Mouse (Mus musculus): Measurements from ENCODE around the gene Polr2e. TPM values are rescaled to one million over a fixed set of nuclear protein-coding genes. Genes with fewer than 3 reads are reported as not detected.

Gene Polr2e
- total RNA-seq, 1 experiment, result 293 TPM

GRCm38 (mm10) chr10:80072623-80073489 lies 33.3 kb upstream of the Polr2e start:
- no peak for TF ChIP-seq MAFK (IDR thresholded peaks at IDR 0.05; ENCODE audit: insufficient read depth, low read depth, low read length)
- no peak for TF ChIP-seq HCFC1 (IDR thresholded peaks at IDR 0.05; ENCODE audit: borderline replicate concordance, insufficient read depth, low read length)
- TF ChIP-seq ZC3H11A (IDR thresholded peaks at IDR 0.05; ENCODE audit: borderline replicate concordance, low read depth, low read length), result no peak
- TF ChIP-seq ZNF384 (IDR thresholded peaks at IDR 0.05; ENCODE audit: low read depth, low read length), result no peak
- no peak for TF ChIP-seq CHD2 (IDR thresholded peaks at IDR 0.05; ENCODE audit: low read depth, low read length)
- no peak overlapping the region for H3K27ac ChIP-seq (ENCODE audit: insufficient read depth, low read depth, low read length, poor library complexity, severe bottlenecking)
- no peak for DNase-seq (ENCODE audit: low read depth, low spot score)
- no peaks in the 10 kb centered on the region for H3K9me3 ChIP-seq (ENCODE audit: control insufficient read depth, insufficient read depth, low read depth, low read length)
- in situ Hi-C loops (cut with MboI; ENCODE audit: low sequenced_read_pairs in 2 of 2, unreplicated experiment in 2 of 2), result no loop called here
- no peak overlapping the region for H3K9ac ChIP-seq (ENCODE audit: insufficient read depth, low read depth, low read length, poor library complexity, severe bottlenecking)
- H3K4me3 ChIP-seq (ENCODE audit: insufficient read depth in 1 of 2, low read depth in 1 of 2, low read length in 2 of 2, poor library complexity in 1 of 2, severe bottlenecking in 1 of 2), result no peak overlapping the region
- H3K4me1 ChIP-seq (ENCODE audit: control insufficient read depth in 2 of 2, insufficient read depth in 2 of 2, low read length in 2 of 2, poor library complexity in 1 of 2), result peaks cover 6 to 24% of the 10 kb centered on the region in 2 experiments; a peak in 3 of 4 replicates
- peaks cover 16% of the 10 kb centered on the region; the same call in 1 of the 2 replicates for H3K36me3 ChIP-seq (ENCODE audit: control insufficient read depth, insufficient read depth, low read length, poor library complexity, severe bottlenecking)

- Histone ChIP-seq H3K4me3 (ENCODE audit: insufficient read depth in 1 of 2, low read depth in 1 of 2, low read length in 2 of 2, poor library complexity in 1 of 2, severe bottlenecking in 1 of 2) (no peak overlapping the region), H3K27ac (ENCODE audit: insufficient read depth, low read depth, low read length, poor library complexity, severe bottlenecking) (no peak overlapping the region), H3K9ac (ENCODE audit: insufficient read depth, low read depth, low read length, poor library complexity, severe bottlenecking) (no peak overlapping the region), H3K36me3 (ENCODE audit: control insufficient read depth, insufficient read depth, low read length, poor library complexity, severe bottlenecking) (peaks cover 19% of the 10 kb centered on the region; the same call in 1 of the 2 replicates), H3K9me3 (ENCODE audit: control insufficient read depth, insufficient read depth, low read depth, low read length) (no peaks in the 10 kb centered on the region), H3K4me1 (ENCODE audit: control insufficient read depth in 2 of 2, insufficient read depth in 2 of 2, low read length in 2 of 2, poor library complexity in 1 of 2) (peaks cover 6 to 24% of the 10 kb centered on the region in 2 experiments; a peak in 3 of 4 replicates)
- in situ Hi-C loops (cut with MboI; ENCODE audit: low sequenced_read_pairs in 2 of 2, unreplicated experiment in 2 of 2), result no loop called here
- DNase-seq (ENCODE audit: low read depth, low spot score), result no peak
- TF ChIP-seq MAFK (IDR thresholded peaks at IDR 0.05; ENCODE audit: insufficient read depth, low read depth, low read length), result no peak
- TF ChIP-seq HCFC1 (IDR thresholded peaks at IDR 0.05; ENCODE audit: borderline replicate concordance, insufficient read depth, low read length), result no peak
- TF ChIP-seq CHD2 (IDR thresholded peaks at IDR 0.05; ENCODE audit: low read depth, low read length), result no peak
- TF ChIP-seq ZC3H11A (IDR thresholded peaks at IDR 0.05; ENCODE audit: borderline replicate concordance, low read depth, low read length), result no peak
- no peak for TF ChIP-seq ZNF384 (IDR thresholded peaks at IDR 0.05; ENCODE audit: low read depth, low read length)
These were observed 31.9 kb upstream of the Polr2e start for GRCm38 (mm10) chr10:80071516-80071900.

DNA sequence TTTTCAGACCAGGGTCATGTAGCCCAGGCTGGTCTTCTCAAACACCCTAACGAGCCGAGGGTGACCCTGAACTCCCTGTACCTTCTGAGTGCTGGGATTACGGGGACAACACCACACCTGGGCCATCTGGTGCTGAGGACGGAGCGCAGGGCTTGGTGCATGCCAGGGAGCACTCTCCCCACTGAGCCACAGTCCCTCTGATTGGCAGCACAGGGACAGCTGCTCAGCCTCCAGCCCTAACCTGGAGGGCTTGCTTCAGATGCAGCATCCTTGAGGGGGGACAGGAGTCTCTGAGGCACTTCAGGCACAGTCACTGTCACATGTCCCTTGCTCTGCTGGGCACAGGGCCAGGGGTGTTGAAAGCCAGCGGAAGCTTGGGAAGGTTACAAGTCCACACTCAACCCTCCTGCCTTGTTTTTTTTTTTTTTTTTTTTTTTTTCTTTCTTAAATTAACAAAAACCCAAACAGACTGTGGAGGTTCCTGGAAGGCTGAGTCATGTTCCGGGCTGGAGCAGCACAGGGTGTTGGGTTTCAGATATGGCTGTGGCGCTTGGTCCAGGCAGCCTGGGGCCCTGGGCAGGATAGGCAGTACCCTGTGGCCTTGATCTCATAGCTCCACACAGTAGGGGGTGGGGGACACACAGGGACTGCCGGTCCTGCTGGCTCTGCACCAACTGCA lies 31.4 kb upstream of the Polr2e start:
- DNase-seq (ENCODE audit: low read depth, low spot score), result no peak
- in situ Hi-C loops (cut with MboI; ENCODE audit: low sequenced_read_pairs in 2 of 2, unreplicated experiment in 2 of 2), result no loop called here
- Histone ChIP-seq H3K9me3 (ENCODE audit: control insufficient read depth, insufficient read depth, low read depth, low read length) (no peaks in the 10 kb centered on the region), H3K9ac (ENCODE audit: insufficient read depth, low read depth, low read length, poor library complexity, severe bottlenecking) (no peak overlapping the region), H3K4me3 (ENCODE audit: insufficient read depth in 1 of 2, low read depth in 1 of 2, low read length in 2 of 2, poor library complexity in 1 of 2, severe bottlenecking in 1 of 2) (no peak overlapping the region), H3K36me3 (ENCODE audit: control insufficient read depth, insufficient read depth, low read length, poor library complexity, severe bottlenecking) (peaks cover 22% of the 10 kb centered on the region; the same call in 1 of the 2 replicates), H3K4me1 (ENCODE audit: control insufficient read depth in 2 of 2, insufficient read depth in 2 of 2, low read length in 2 of 2, poor library complexity in 1 of 2) (peaks cover 6 to 22% of the 10 kb centered on the region in 2 experiments; a peak in 3 of 4 replicates), H3K27ac (ENCODE audit: insufficient read depth, low read depth, low read length, poor library complexity, severe bottlenecking) (no peak overlapping the region)
- no peak for TF ChIP-seq HCFC1 (IDR thresholded peaks at IDR 0.05; ENCODE audit: borderline replicate concordance, insufficient read depth, low read length)
- no peak for TF ChIP-seq ZC3H11A (IDR thresholded peaks at IDR 0.05; ENCODE audit: borderline replicate concordance, low read depth, low read length)
- TF ChIP-seq CHD2 (IDR thresholded peaks at IDR 0.05; ENCODE audit: low read depth, low read length), result no peak
- 0 out of 2 replicates have a peak, but pooled peaks have one; percentile 19 for TF ChIP-seq ZNF384 (IDR thresholded peaks at IDR 0.05; ENCODE audit: low read depth, low read length)
- 0 out of 2 replicates have a peak, but pooled peaks have one; percentile 40 for TF ChIP-seq MAFK (IDR thresholded peaks at IDR 0.05; ENCODE audit: insufficient read depth, low read depth, low read length)

GRCm38 (mm10) chr10:80069948-80070450 lies 30.4 kb upstream of the Polr2e start:
- H3K4me1 ChIP-seq (ENCODE audit: control insufficient read depth in 2 of 2, insufficient read depth in 2 of 2, low read length in 2 of 2, poor library complexity in 1 of 2), result peaks cover 6 to 14% of the 10 kb centered on the region in 2 experiments; a peak in 2 of 4 replicates
- TF ChIP-seq HCFC1 (IDR thresholded peaks at IDR 0.05; ENCODE audit: borderline replicate concordance, insufficient read depth, low read length) (no peak), ZNF384 (IDR thresholded peaks at IDR 0.05; ENCODE audit: low read depth, low read length) (no peak), ZC3H11A (IDR thresholded peaks at IDR 0.05; ENCODE audit: borderline replicate concordance, low read depth, low read length) (no peak), CHD2 (IDR thresholded peaks at IDR 0.05; ENCODE audit: low read depth, low read length) (no peak), MAFK (IDR thresholded peaks at IDR 0.05; ENCODE audit: insufficient read depth, low read depth, low read length) (no peak)
- peaks cover 26% of the 10 kb centered on the region; the same call in 1 of the 2 replicates for H3K36me3 ChIP-seq (ENCODE audit: control insufficient read depth, insufficient read depth, low read length, poor library complexity, severe bottlenecking)
- in situ Hi-C loops (cut with MboI; ENCODE audit: low sequenced_read_pairs in 2 of 2, unreplicated experiment in 2 of 2), result no loop called here
- H3K9me3 ChIP-seq (ENCODE audit: control insufficient read depth, insufficient read depth, low read depth, low read length), result no peaks in the 10 kb centered on the region
- H3K4me3 ChIP-seq (ENCODE audit: insufficient read depth in 1 of 2, low read depth in 1 of 2, low read length in 2 of 2, poor library complexity in 1 of 2, severe bottlenecking in 1 of 2), result no peak overlapping the region
- no peak overlapping the region for H3K27ac ChIP-seq (ENCODE audit: insufficient read depth, low read depth, low read length, poor library complexity, severe bottlenecking)
- DNase-seq (ENCODE audit: low read depth, low spot score), result no peak
- no peak overlapping the region for H3K9ac ChIP-seq (ENCODE audit: insufficient read depth, low read depth, low read length, poor library complexity, severe bottlenecking)
